Mouse (Mus musculus) retina, adult 2 months (tissue): ENCODE measurements at regions not wholly inside any gene's neighbourhood (a gene's known extent, or its start where the extent isn't known, plus 50 kb on each side); places are given as distances from the start of the nearest gene placed in this dataset.

Experiments
- DNase-seq: peaks from one replicate; pipeline ENCODE4 v3.0.0-alpha.2; 2012; ENCODE audit warnings: low read depth, low spot score

DNA sequence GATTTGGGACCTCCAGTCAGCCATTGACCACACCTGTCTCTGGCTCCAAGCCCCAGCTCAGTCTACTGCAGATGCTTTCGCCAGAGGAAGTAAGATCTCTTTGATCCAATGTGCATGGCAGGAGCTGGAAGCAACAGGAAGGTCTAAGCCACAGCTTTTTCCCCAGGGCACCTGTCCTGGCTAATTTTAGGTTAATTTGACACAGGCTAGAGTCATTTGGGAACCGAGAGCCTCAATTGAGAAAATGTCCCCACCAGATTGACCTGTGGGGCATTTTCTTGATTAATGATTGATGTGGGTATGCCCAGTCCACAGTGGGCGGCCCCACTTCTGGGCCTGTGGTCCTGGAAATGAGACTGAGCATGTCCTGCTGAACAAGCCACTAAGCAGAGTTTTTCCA, 240.7 kb upstream of the Hs6st1 start:
- DNase-seq: no peak

DNA sequence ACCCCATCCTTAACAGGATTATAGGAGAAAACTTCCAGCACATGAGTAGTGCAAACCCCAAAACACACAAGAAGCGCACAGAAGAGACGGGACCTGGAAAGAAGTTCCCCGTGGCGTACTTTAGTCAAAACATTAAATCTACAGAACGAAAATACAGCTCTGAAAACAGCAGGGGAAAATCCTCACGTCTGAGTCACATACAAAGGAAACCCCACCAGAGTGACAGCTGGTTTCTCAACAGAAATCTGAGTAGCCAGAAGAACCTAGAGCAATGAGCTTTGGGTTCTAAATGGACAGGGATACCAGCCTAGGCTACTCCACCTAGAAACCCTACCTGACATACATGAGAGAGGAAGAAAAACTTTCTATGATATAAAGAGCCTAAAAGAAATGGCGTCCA, 234.0 kb upstream of the Hs6st1 start:
- no peak for DNase-seq

DNA sequence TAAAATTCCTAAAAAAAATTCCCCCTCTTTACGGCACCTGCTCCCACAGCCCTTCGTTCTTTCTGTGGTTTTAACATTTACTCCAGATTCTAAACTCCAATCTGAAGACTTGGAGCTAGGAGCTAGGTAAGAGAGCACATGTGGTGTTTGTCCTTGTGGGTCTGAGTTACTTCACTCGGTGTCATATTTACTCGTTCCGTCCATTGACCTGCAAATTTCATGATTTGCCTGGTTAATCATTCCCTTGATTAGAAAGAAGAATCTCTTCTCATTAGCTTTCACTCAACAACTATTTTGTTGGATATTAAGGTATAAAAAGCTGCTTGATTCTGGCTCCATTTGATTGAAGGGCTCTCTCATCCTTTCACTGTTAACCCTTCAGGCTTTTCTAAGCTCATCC, 231.6 kb upstream of the Hs6st1 start:
- DNase-seq: no peak

DNA sequence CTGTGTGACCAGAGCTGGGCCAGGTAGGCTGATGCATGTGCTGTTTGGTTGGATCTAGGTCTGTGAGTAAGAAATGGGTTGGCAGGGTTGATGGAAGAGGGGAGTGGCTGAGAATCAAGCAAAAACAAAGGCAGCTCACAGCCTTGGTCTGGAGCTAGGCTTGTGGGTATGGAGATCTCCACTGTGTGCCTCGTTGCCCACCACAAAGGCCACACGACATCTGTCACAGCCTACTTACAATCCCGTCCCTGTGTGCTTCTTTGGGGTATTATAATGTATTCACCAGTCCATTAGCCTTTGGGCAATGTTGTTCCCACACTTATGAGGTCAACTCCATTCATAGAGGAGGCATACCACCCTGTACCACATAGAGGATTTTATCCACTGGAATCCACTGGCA, 229.6 kb upstream of the Hs6st1 start:
- no peak for DNase-seq

DNA sequence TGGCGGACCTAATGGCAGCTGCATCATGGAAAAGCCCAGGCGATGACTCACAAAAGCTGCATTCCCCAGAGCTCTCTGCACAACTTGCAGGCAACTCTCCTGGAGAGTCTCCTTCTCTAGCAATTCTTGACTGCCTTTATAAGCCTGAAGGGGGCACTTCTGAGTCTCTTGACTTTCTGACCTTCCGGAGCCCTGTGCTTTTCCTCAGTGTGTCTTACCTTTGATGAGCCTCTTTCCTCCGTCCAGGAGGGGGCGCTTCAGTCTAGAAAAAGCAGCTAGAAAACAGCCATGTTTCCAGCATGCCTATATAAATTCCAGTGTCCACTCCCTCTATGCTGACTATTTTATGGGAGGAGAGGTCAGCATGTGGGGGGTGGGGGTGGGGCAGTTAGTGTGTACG, 228.8 kb upstream of the Hs6st1 start:
- DNase-seq: no peak

DNA sequence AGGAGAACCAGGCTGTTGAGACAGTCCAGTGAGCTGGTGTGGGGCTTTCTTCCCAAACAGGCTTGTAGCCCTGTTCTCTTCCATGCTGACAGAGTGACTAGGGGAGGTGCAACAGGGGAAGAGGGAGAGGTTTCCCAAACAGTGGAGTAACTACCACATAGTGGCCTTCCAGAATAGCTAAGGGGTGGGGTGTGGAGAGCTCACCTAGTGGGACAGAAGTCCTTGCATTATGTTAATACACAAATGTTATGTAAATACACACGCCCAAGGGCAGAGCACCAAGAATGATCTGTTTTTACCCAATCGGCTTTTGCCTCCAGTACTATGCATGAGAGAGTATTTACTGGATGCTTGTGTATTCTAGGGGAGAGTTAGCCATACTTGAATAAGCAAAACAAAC, 226.6 kb upstream of the Hs6st1 start:
- DNase-seq: no peak

DNA sequence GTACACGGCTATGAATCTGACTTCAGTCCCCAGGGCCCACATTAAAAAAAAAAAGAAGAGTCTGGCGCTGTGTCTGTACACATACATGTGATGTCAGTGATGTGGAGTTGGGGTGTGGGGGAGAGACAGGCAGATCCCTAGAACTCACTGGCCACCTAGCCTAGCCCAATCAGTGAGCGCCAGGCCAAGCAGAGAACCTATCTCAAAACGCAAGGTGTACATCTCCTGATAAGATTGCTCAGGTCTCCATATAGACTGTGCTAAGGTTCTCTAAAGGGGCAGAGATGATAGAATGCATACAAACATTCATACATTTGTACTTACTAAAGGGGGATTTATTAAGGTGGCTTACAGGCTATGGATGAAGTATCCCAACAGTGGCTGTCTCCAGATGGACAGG, 225.5 kb upstream of the Hs6st1 start:
- no peak for DNase-seq

DNA sequence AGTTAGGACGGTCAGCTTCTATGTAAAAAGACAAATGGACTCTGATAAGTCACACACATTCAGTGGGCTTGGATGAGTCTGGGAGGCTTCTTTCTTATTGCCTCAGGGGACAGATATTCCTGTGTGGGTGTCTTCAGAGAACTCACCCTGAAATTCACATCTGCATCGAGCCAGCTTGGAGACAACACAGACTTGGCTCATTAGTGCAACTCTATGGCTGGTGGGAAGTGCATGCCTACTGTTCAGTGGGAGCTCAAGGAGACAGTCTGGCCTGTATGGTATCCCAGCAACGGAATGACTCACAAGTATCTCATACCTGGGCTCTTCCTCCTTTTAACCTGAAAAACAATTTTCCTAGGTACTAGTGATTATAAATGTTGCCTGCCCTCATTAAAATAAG, 224.6 kb upstream of the Hs6st1 start:
- DNase-seq: no peak

DNA sequence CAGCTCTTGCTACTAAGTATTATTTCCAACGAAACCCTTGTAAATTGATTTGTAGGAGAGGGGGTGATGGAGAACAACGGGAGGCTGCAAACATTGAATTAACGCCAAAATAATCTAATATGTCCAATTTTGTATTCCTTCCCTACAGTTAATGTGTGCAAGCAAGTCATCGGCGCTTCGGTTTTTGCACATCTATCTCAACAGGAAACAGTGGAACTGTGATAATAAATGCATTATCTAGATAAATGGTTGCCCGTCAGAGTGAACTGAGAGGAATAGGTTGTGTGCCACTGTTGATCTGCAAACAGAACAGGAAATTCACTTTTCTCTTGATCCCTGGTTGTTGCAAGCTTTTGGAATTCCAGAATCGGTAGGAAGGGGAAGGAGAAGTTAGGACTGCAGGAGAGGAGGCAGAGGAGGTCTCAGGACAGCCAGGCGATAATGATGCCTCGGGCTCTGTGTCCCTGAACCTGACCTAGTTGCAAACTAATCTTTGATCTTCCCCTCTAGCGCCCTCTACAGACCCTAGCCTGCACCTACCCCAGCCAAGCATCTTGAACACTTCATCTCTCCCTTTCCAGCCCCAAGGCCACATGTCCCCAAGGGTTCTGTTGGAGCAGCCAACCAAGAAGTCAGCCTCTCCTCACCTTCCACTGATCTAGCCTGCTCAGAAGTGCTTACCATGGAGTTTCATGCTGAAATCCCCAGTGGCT, 221.8 kb upstream of the Hs6st1 start:
- DNase-seq: no peak

DNA sequence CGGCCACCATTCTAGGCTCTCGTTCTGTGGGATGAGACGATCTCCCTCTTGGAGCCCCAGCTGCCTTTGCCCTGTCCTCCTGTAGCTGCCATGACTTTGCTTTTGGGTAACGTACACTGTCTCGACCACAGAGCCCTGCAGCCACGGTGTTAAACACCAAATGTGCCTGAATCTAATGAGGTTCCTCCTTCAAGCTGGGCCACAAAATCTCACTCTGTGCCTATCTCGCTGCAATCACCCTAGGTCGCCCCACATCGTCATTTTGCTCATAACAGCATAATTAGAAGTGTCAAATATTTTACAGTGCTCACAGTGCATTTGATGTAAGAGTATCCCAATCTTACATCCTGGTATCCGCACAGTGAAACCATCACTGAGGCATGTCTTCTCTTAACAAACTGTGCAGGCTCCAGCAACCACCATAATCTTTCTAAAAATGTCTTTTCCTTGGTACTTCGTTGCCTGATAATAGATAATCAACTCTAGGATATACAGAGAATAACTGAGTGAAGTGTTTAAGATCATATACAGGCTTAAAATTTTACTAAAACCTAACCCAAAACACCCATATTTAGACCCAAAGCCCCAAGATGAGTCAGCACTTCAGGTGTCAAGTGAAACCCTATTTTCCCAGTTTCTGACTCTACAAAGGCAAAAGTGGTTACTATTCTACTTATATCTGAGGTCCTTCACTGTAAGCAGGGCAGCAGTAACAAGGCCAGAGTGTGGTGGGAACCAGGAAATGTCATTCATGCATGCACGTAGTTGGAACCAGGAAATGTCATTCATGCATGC, 219.8 kb upstream of the Hs6st1 start:
- DNase-seq: no peak

DNA sequence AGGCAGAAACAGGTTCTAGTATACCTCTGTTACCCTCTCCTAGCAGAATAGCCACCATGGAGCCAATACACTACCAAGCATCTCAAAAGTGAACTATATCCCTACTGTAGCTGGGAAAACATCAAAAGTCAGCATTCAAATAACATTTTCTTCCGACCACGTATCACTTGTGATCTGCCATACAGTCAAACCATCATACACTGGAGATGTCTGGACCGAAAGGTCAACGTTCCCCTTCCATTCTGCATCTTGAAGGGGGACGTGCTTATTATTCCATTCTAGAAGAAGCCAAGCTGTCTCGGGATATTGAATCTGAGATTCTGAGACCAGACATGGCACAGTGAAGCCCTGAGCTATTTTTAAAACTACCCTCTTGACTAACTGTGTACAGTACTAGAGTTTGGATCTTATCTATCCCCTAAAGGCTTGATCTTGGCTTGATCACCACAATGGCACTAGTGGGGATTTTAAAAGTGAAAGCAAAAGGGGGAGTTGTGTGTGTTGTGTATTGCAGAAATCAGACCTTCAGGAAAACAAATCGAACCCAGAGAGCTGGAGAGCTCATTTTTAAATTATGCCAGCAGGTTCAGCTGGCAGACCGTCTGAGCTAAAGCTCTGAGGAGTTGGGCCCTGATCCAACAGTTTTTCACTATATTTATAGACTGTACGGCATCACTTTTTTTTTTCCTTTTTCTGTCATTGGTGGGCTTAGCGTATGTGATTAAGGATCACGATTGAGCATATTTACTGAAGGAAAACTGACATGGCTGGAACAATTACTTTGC, 218.6 kb upstream of the Hs6st1 start:
- no peak for DNase-seq

DNA sequence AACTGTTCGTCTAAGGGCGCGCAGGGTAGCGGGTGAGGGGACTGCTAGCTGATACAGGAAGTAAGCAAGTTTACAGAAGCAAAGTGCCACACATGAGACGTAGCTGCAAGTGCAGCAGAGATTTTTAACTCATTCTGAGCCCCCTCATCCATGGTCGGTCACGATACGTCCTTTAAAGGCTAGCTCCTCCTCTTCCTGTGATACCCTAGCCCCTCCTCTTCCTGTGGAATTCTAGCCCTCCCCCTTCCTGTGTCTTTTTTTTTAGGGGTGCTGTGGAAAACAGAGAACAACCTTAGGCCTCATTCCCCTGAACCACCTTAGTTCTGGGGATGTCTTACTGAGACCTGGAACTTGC, 218.0 kb upstream of the Hs6st1 start:
- DNase-seq: no peak

DNA sequence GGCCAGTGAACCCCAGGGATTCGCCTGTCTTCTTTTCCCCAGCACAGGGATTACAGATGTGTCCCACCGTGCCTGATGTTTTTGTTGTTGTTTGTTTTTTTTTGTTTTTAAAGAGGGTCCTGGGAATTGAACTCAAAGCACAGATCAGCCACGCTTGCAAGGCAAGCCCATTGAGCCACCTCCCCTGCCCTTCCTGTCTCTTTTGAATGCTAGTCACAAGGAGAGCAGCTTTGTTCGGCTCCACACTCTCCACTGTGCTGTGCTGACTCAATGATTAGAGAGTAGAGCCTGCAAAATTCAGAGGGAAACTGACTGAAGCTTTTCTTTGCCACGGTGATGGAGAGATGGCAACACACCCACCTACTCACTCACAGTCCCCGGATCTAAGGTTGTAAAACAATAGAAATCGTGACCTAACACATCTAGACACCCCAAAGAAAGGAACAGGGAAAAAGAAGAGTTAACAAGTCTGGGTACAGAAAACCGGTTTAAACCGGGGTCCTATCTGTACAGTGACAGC, 217.6 kb upstream of the Hs6st1 start:
- no peak for DNase-seq

DNA sequence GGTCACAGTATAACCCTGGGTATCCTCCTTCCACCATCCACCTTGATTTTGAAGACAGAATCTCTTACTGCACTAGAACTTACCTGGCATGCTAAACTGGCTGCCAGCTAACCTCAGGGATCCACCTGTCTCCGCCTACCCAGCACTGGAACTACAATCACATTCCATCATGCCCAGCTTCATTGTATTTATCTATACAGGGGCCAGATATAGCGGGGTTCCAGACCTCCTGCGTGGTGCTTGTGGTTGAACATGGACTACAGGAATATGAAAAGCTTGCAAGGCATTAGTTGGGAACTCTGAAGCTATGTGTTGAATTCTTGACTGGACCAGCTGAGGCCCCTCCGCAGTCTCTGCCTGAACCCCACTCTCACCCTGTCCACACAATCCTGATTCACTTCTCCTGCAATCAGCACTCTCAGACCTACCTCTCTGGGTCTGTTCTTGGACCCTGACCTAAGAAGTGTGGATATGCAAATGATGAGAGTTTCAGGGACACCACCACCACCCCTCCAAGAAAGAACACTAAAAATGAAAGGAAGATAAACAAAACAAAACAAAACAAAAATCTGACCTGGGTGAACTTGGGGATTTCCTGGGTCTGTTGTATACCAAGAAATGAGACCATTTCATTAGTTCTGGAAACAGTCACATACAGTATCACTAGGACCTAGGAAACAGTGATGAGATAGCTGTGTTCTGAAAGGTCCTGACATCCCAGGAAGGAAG, 216.4 kb upstream of the Hs6st1 start:
- no peak for DNase-seq

DNA sequence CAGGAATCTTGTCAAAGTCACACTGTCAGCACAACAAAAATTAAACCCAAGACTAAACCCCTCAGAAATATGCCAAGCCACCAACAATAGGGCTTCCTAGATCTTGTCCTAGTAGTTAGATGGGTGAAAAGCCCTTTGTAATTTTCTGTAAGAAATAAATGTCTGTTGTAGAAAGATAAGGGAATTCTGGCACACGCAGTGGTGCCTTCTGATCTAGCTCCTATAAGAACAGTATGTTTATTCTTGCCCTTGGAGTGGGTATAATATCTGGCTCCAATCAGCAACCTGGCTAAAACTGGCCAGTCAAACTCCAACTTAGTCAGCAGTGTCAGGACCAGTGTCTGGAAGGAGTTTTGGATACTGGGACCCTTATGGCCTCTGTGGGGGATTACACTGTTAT, 215.2 kb upstream of the Hs6st1 start:
- no peak for DNase-seq

DNA sequence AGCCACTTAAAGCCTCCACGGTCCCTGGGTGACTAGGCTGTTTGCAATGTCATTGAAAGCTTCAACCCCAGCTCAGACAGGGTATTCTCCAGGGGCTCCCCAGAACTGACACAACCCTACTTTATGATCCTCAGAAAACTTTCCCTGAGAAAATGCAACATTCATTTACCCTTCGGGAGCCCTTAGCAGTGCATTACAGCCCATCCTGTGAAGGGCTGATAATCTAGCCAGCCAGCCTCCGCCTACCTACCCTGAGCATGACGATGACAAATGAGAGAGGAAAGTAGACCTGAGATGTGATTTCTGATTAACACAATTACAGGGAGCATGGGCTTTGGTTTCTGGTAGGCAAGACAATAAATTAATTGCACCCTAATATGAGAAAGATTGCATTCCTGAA, 212.6 kb upstream of the Hs6st1 start:
- DNase-seq: no peak

DNA sequence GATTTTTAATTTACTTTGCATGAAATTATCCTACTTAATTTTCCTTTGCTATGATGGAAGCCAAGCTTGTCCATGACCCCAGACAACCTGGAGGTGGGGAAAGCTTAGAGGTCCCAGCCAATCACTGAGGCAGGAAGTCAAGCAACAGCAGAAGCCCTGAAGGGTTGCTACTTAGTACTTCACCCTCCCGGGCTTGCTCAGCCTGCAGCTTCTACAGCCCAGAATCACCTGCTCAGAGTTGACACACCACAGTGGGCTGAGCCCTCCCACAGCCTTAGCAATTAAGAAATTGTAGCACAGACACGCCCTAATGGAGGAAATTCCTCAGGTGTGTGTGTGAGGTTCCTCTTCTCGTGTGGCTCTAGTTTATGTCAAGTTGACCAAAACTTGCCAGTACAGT, 209.9 kb upstream of the Hs6st1 start:
- no peak for DNase-seq

DNA sequence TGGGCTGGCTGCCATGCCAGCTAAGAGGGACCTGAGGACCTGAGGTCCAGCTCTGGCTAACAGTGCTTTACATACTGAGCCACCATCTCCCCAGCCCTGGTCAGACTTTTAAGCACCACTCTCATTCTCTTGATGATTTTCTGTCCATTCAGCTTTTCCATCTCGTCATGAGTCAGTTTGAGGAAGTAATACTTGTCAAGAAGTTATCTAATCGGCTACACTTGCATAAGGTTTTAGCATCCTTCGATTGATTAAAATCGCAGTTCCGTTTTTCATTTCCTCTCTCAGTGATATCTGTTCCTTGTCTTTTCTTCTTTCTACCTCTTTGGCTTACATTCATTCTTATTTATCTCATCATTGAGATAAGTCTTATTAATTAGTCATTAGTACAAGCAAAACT, 207.4 kb upstream of the Hs6st1 start:
- DNase-seq: no peak

DNA sequence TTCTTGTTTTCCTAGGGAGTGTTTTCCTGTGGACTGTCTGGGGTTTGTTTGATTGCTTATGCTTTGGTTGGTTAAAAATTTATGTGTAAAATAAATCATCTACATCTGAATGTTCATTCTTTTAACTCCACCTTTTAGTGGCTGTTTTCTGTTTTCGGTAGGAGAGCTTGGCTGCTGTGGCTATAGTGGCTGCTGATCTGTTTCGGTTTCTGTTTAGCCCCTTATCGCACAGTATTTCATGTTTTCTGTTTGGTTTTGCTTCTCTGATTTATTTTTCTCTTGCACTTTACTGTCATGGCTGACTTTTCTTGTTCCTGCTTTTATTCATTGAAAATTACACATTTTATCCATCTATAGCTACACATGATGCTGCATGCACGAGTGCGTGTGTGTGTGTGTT, 206.0 kb upstream of the Hs6st1 start:
- DNase-seq: no peak

DNA sequence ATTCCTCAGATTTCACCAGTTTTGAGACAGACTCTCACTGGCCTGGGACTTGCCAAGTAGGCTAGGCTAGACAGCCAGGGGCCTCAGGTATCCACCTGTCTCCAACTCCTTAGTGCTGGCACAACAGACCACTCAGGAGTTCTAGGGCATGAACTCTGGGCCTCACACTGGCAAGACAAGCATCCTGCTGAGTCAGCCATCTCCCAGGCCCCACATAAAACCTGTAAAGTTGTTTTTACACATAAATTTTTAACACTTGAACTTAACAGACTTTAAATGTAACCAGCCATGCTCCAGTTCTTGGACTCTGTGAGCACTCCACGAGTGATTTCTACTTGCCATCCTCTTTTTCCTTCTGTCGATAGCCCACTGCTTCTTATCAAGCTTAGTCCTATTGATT, 205.5 kb upstream of the Hs6st1 start:
- no peak for DNase-seq

DNA sequence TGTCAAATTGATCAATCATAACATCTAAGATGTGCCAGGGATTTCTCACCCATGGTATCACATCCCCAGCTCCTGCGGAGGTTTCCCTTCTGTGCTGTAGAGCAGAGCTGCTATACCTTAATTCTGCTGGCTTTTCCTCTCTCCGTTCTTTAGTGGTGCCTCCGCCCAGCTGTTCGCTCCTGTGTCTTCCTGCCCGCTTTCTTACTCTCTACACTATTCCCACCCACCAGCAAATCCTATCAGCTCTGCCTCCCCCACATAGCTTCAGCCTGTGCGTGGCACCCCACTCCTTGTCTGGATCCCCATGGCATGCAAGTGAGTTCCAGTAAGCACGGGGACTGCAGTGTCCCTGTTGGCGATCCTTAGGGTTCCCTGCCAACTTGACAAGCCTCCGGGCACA, 204.0 kb upstream of the Hs6st1 start:
- DNase-seq: no peak

DNA sequence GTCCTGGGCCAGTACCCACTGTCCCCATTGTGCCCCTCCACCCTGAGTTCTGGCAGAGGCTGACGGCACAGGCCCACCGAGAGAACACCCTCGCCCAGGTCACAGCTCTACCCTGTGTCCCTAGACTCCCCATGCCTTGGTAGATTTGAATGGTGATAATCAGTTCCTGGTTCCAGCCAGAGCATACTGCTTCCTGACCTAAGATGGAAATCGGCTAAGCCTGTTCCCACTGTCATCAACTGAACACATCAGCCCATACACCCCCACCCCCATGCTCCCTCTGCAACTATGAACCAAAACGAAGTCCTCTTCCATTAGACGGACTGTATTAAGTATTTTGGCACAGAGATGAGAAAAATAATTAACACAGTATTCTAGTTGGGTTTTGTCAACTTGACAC, 202.9 kb upstream of the Hs6st1 start:
- no peak for DNase-seq
